Comparison of ENCODE assay signal across 11 mouse cellular contexts in genomic region chr7:136377742-136378141, GRCm38 (mm10).
DNase-seq lines count a peak whose midpoint lies in the region; ATAC-seq and TF ChIP-seq lines count a peak whose summit lies in the region.
"Had no signal": no experiment of that assay in that cellular context is flagged by ENCODE, and none has a peak within 500 bp of the region (broad histone marks: within the 10 kb centered on the region; RNA-seq: fewer than 3 reads in every experiment).

No protein-coding gene starts in this region.

- TF ChIP-seq POLR2A in liver, adult 2 months (IDR thresholded peaks at IDR 0.05; ENCODE audit: extremely low read depth, insufficient read depth, low read length), result no peak

- TF ChIP-seq EP300 in liver, postnatal 0 days (IDR thresholded peaks at IDR 0.05; ENCODE audit: low read depth), result no peak

- H3K9me3 ChIP-seq in liver, embryonic 12.5 days (replicated peaks), result no peaks in the 10 kb centered on the region
- no peaks in the 10 kb centered on the region for H3K9me3 ChIP-seq in heart, embryonic 14.5 days (ENCODE audit: control insufficient read depth, low read length)
- H3K9me3 ChIP-seq in liver, postnatal 0 days (ENCODE audit: low read length), result no peaks in the 10 kb centered on the region

- no peak for ATAC-seq in liver, embryonic 12.5 days
- no peak for ATAC-seq in heart, embryonic 14.5 days (ENCODE audit: insufficient number of reproducible peaks, insufficient read depth, low FRiP score, low read depth)
- ATAC-seq in liver, postnatal 0 days, result no peak
- ATAC-seq: forebrain, embryonic 16.5 days had no signal

- TF ChIP-seq CTCF in liver, adult 2 months (IDR thresholded peaks at IDR 0.05; ENCODE audit: low read depth, low read length), result no peak
- no peak for TF ChIP-seq CTCF in liver, postnatal 0 days (IDR thresholded peaks at IDR 0.05; ENCODE audit: low read depth)

- no peak overlapping the region for H3K9ac ChIP-seq in liver, adult 2 months (ENCODE audit: low read depth, low read length)
- H3K9ac ChIP-seq in liver, embryonic 12.5 days, result no peak overlapping the region
- H3K9ac ChIP-seq in heart, embryonic 14.5 days (ENCODE audit: low read length), result 0 out of 2 replicates have a peak overlapping the region, but pooled peaks have one; percentile 21
- no peak overlapping the region for H3K9ac ChIP-seq in liver, postnatal 0 days (replicated peaks)

- H3K4me2 ChIP-seq in liver, embryonic 12.5 days, result no peak overlapping the region
- H3K4me2 ChIP-seq in heart, embryonic 14.5 days (ENCODE audit: low read length), result no peak overlapping the region
- H3K4me2 ChIP-seq in liver, postnatal 0 days (ENCODE audit: low read depth, low read length), result no peak overlapping the region

- no peak overlapping the region for H3K4me3 ChIP-seq in liver, adult 2 months (ENCODE audit: insufficient read depth, low read depth, low read length)
- H3K4me3 ChIP-seq in liver, embryonic 12.5 days, result no peak overlapping the region
- no peak overlapping the region for H3K4me3 ChIP-seq in heart, embryonic 14.5 days (ENCODE audit: control insufficient read depth in 1 of 2, insufficient read depth in 1 of 2, low read depth in 1 of 2, low read length in 2 of 2)
- H3K4me3 ChIP-seq in liver, postnatal 0 days (ENCODE audit: low read depth, low read length), result no peak overlapping the region

- intact Hi-C loops in gastrocnemius, postnatal 14 days (cut with DNase I; ENCODE audit: low total_unique reads), result no loop called here

- H3K36me3 ChIP-seq in liver, adult 2 months (ENCODE audit: control insufficient read depth, insufficient read depth, low read length), result no peaks in the 10 kb centered on the region
- no peaks in the 10 kb centered on the region for H3K36me3 ChIP-seq in liver, embryonic 12.5 days
- H3K36me3 ChIP-seq in heart, embryonic 14.5 days (ENCODE audit: control insufficient read depth, insufficient read depth, low read length), result no peaks in the 10 kb centered on the region
- no peaks in the 10 kb centered on the region for H3K36me3 ChIP-seq in liver, postnatal 0 days (replicated peaks; ENCODE audit: insufficient read depth, low read length)

- DNase-seq in liver, adult 2 months (ENCODE audit: extremely low read depth, low read depth, low spot score), result peak; percentile 30
- DNase-seq in gastrocnemius, postnatal 14 days, result peak; percentile 55
- peak; percentile 2 for DNase-seq in liver, postnatal 0 days
- no peak for DNase-seq in spleen, adult 12 weeks (ENCODE audit: low spot score)
- DNase-seq in cerebellum, postnatal 36 days, result no peak
- no peak for DNase-seq in embryo, embryonic 10 days (ENCODE audit: low spot score)
- DNase-seq: spleen, adult 18-20 months; thymus, adult 2 months had no signal

- H3K79me2 ChIP-seq in liver, adult 2 months (ENCODE audit: control insufficient read depth, insufficient read depth, low read length), result no peaks in the 10 kb centered on the region

- H3K27ac ChIP-seq in liver, adult 2 months (replicated peaks; ENCODE audit: insufficient read depth, low read depth, low read length), result no peak overlapping the region
- H3K27ac ChIP-seq in liver, embryonic 12.5 days, result no peak overlapping the region
- peak overlapping the region; percentile 79 to 80 for H3K27ac ChIP-seq in heart, embryonic 14.5 days (replicated peaks in 1 of 2; ENCODE audit: control insufficient read depth in 1 of 2, insufficient read depth in 1 of 2, low read depth in 2 of 2, low read length in 2 of 2)
- H3K27ac ChIP-seq in liver, postnatal 0 days (ENCODE audit: low read depth), result no peak overlapping the region

- H3K4me1 ChIP-seq in liver, adult 2 months (ENCODE audit: control insufficient read depth, insufficient read depth, low read length), result no peaks in the 10 kb centered on the region
- H3K4me1 ChIP-seq in liver, embryonic 12.5 days, result no peaks in the 10 kb centered on the region
- H3K4me1 ChIP-seq in heart, embryonic 14.5 days (ENCODE audit: control insufficient read depth in 2 of 2, insufficient read depth in 2 of 2, low read length in 2 of 2), result peaks cover 25 to 28% of the 10 kb centered on the region in 2 experiments
- H3K4me1 ChIP-seq in liver, postnatal 0 days (ENCODE audit: insufficient read depth), result no peaks in the 10 kb centered on the region

- WGBS in liver, adult 2 months, result 67% methylated on average over 8 of the region's 8 CpGs
- 51% methylated on average over 8 of the region's 8 CpGs for WGBS in liver, embryonic 12.5 days (ENCODE audit: insufficient replicate concordance)
- WGBS in heart, embryonic 14.5 days, result 35% methylated on average over 8 of the region's 8 CpGs
- WGBS in liver, postnatal 0 days (ENCODE audit: insufficient replicate concordance), result 51% methylated on average over 8 of the region's 8 CpGs

- H3K27me3 ChIP-seq in liver, adult 2 months (ENCODE audit: control insufficient read depth, insufficient read depth, low read length), result peaks cover 4% of the 10 kb centered on the region; the same call in 1 of the 2 replicates
- no peaks in the 10 kb centered on the region for H3K27me3 ChIP-seq in liver, embryonic 12.5 days (replicated peaks)
- no peaks in the 10 kb centered on the region for H3K27me3 ChIP-seq in heart, embryonic 14.5 days (ENCODE audit: control insufficient read depth, insufficient read depth, low read length)
- no peaks in the 10 kb centered on the region for H3K27me3 ChIP-seq in liver, postnatal 0 days (ENCODE audit: insufficient read depth, low read length)

Comparison
In these comparisons a context has a peak if more than half of its experiments do, and no peak if none do; other contexts are left out.
1. DNase-seq: peak in liver, adult 2 months (single experiment), gastrocnemius, postnatal 14 days (single experiment) and liver, postnatal 0 days (single experiment); none in spleen, adult 12 weeks (single experiment), cerebellum, postnatal 36 days (0 of 2) and embryo, embryonic 10 days (single experiment).
2. H3K27ac ChIP-seq: peak in heart, embryonic 14.5 days (2 of 2); none in liver, adult 2 months (single experiment), liver, embryonic 12.5 days (single experiment) and liver, postnatal 0 days (single experiment).